Mouse (Mus musculus) stomach, embryonic 16.5 days (tissue): Measurements from ENCODE around the gene Cphx3. TPM values are rescaled to one million over a fixed set of nuclear protein-coding genes. Genes with fewer than 3 reads are reported as not detected.
"Not testable (repeated sequence)": the region's sequence is repeated elsewhere in the genome, so short reads cannot be mapped to it uniquely, and the experiment has no call there.

Experiments used
- ATAC-seq: fragments of 200-750 bp; cut with Nextera tagmentation; 2 replicates; pipeline ENCODE4 v1.8.0; 2017; ENCODE audit warnings: moderate number of reproducible peaks, moderate TSS enrichment; ENCODE audit not compliant: insufficient read depth, low FRiP score
- H3K27ac ChIP-seq: fragments of 300-500 bp; sonication (generic); 2 replicates; pipeline ENCODE4 v1.5.1; 2014; ENCODE audit warnings: low read length
- H3K27me3 ChIP-seq: fragments of 300-500 bp; sonication (generic); 2 replicates; pipeline ENCODE4 v1.6.1; 2014; ENCODE audit warnings: low read length, control low read depth, mixed read lengths; ENCODE audit not compliant: control insufficient read depth, insufficient read depth
- H3K36me3 ChIP-seq: fragments of 300-500 bp; sonication (generic); 2 replicates; pipeline ENCODE4 v1.6.1; 2014; ENCODE audit warnings: low read length; ENCODE audit not compliant: control insufficient read depth, insufficient read depth
- H3K4me1 ChIP-seq: fragments of 300-500 bp; sonication (generic); 2 replicates; pipeline ENCODE4 v1.6.1; 2014; ENCODE audit warnings: low read length, control low read depth, mixed read lengths; ENCODE audit not compliant: control insufficient read depth, insufficient read depth
- H3K4me2 ChIP-seq: fragments of 300-500 bp; sonication (generic); 2 replicates; pipeline ENCODE4 v1.6.1; 2014; ENCODE audit warnings: low read depth, low read length, mixed read lengths
- H3K4me3 ChIP-seq: fragments of 300-500 bp; sonication (generic); replicated peaks from 2 replicates; pipeline ENCODE4 v1.5.1; 2014; ENCODE audit warnings: mild to moderate bottlenecking, low read length
- H3K9ac ChIP-seq: fragments of 300-500 bp; sonication (generic); 2 replicates; pipeline ENCODE4 v1.6.1; 2014; ENCODE audit warnings: low read length
- H3K9me3 ChIP-seq: fragments of 300-500 bp; sonication (generic); replicated peaks from 2 replicates; pipeline ENCODE4 v1.6.1; 2016; ENCODE audit warnings: low read length, control low read depth; ENCODE audit not compliant: control insufficient read depth
- WGBS: fragments of 180-500 bp; shearing (Covaris S2); extraction: QIAGEN DNeasy Blood & Tissue Kit; methylation state at CpG from one replicate; pipeline ENCODE4 v1.1.7; 2014; 5-methylcytosine and 5-hydroxymethylcytosine counted together
- polyA plus RNA-seq: library from polyadenylated mRNA; unstranded; fragments of >200 nt; fragmentation: Nextera tagmentation; extraction: Ambion mirVana; gene quantifications from 2 replicates; pipeline ENCODE4 v1.2.1, GENCODE M21; 2015

The Cphx3 gene
- polyA plus RNA-seq, 1 experiment from 2014 or later: 0.31 TPM

DNA sequence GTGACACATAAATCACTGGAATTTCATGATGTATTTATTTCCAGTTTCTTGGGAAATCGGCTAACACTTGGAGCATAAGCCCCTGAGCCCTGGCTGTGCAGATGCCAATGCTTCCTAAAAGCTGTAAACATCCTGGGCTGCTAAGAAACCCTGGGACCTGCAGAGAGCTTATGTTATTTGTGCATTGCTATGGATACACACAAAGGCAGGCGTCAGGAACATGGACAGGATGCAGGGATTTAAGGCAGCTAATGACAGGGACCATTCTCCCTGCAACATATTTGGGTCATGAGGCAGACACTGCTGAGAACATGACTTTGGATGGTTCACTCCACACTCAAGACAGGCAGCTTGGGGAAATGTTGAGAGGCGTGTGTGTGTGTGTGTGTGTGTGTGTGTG is 115.8 kb downstream of the Cphx3 start:
- WGBS: no CpG with 5 or more reads among the region's 3 CpGs
- not testable (repeated sequence) for H3K9ac ChIP-seq, H3K27ac ChIP-seq, H3K4me1 ChIP-seq, H3K27me3 ChIP-seq, H3K4me2 ChIP-seq, H3K36me3 ChIP-seq, H3K9me3 ChIP-seq, ATAC-seq, H3K4me3 ChIP-seq

DNA sequence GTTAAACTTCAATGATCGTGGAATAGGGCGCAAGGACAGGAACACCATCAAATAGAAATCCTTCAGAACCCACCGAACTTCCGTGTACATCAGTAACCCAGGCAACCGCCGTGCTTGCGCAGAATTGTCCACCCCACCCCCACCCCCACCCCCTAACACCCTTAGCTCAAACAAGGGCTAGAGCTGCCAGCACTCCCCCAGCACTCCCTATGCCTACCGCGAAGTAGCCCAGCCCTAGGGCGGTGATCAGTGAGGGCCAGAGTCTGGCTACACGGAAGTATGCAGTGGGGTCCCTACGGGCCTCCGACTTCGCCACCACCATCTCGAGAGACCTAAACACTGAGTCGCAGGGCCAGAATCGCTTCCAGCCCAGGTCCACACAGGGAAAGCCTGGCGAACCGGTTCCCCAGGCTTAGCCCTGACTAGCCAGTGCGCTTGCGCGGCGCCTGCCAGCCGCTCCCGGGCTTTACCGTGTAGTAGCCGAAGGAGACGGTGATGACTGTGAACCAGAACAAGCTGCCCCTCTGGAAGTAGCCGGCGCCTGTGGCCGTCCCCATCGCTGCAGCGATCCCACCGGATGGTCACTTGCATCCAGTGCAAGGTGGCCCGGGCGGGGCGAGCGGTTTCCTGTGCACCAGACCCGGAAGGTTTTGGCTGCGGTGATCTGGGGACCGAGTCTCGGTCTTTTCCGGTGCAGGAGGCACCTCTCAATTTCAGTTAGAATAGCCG is 124.3 kb downstream of the Cphx3 start:
- no CpG with 5 or more reads among the region's 44 CpGs for WGBS

DNA sequence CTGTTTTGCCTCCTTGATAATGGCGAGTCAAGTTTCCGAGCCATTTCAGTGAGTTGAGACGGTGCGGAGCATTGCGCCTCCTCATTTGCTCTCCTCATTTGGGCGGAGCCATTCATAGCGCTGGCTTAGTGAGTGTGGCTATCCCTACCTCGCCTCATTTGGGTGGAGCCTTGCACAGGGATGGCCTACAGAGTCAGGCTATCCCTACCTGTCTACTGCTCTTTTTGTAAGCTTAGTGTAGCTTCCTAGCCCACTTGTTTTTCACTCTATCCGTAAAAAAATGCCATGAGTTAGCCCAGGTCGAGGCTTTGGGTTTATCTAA is 124.8 kb downstream of the Cphx3 start, which contains the start of gene Tmem254b:
TSS of gene Tmem254b (minus strand) at position 116 of the 322 bp plus-strand sequence.
- not testable (repeated sequence) for H3K27me3 ChIP-seq, H3K4me1 ChIP-seq, H3K4me3 ChIP-seq, H3K4me2 ChIP-seq, H3K36me3 ChIP-seq, H3K9me3 ChIP-seq, H3K9ac ChIP-seq, H3K27ac ChIP-seq
- peak; percentile 87 for ATAC-seq
- WGBS: no CpG with 5 or more reads among the region's 10 CpGs

More for the DNA sequence above, 124.3 kb downstream of the Cphx3 start:
- not testable (repeated sequence) for H3K27ac ChIP-seq, H3K36me3 ChIP-seq, H3K4me1 ChIP-seq, H3K27me3 ChIP-seq, H3K9me3 ChIP-seq, H3K4me3 ChIP-seq, H3K9ac ChIP-seq, H3K4me2 ChIP-seq
- ATAC-seq: peak; percentile 90

DNA sequence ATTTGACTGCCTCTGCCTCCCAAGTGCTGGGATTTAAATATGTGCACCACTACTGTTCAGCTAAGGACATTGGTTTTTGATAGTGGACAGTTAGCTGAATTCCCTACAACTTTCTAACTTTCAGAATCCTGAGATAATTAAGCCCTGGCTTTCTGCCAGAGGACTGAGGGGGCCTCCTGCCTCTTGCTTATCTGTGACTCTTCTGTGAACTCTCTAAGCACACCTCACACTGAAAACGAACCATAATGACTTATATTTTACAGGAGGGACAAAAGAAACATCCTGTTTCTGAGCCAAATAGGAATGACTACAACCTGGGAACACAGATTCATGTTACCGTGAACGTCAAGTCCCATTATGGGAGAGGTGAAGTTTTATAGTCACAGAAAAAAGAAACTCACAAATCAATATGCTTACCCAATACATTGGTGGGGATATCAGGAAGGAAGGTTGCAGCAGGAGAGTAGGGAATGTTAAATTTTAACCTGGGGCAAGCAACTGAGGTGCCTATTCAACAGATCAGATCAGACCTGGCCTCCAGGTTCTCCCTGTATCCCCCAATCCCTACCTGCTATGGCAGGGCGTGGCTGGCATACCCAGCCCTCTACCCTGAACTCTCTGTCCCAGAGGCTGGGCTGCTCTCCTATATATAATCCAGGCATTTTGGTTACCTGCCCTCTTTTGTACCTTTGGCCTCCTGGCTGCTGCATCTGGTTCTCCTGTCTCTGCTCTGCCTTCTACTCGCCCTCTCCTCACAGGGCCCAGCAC is 134.3 kb downstream of the Cphx3 start:
- not testable (repeated sequence) for H3K36me3 ChIP-seq, H3K9me3 ChIP-seq, H3K4me1 ChIP-seq, H3K27me3 ChIP-seq, H3K4me2 ChIP-seq, H3K27ac ChIP-seq, H3K4me3 ChIP-seq, H3K9ac ChIP-seq
- 0 out of 2 replicates have a peak, but pooled peaks have one; percentile 64 for ATAC-seq
- no CpG with 5 or more reads among the region's 5 CpGs for WGBS

DNA sequence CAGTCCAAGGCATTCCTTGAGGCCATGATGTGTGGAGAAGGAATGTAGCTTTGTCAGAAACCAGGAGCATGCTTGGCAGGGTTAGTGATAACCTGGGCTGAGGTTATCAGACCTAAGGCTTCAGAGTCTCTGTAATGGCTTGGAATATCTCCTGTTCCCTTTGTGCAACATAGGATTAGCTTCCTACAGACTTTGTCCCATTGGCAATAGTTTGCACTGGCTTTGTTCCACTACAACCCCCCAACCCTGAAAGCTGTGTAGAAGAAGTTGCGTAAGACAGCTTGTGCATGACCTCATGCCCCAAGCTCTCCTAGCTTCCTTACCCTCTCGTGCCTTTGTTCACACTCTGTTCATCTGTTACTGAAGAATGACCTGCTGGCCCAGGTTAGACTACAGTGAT is 155.1 kb downstream of the Cphx3 start:
- H3K4me2 ChIP-seq, H3K4me3 ChIP-seq, H3K27ac ChIP-seq, H3K27me3 ChIP-seq, H3K4me1 ChIP-seq, H3K36me3 ChIP-seq, H3K9ac ChIP-seq, ATAC-seq, H3K9me3 ChIP-seq: not testable (repeated sequence)
- no CpG with 5 or more reads among the region's 2 CpGs for WGBS

DNA sequence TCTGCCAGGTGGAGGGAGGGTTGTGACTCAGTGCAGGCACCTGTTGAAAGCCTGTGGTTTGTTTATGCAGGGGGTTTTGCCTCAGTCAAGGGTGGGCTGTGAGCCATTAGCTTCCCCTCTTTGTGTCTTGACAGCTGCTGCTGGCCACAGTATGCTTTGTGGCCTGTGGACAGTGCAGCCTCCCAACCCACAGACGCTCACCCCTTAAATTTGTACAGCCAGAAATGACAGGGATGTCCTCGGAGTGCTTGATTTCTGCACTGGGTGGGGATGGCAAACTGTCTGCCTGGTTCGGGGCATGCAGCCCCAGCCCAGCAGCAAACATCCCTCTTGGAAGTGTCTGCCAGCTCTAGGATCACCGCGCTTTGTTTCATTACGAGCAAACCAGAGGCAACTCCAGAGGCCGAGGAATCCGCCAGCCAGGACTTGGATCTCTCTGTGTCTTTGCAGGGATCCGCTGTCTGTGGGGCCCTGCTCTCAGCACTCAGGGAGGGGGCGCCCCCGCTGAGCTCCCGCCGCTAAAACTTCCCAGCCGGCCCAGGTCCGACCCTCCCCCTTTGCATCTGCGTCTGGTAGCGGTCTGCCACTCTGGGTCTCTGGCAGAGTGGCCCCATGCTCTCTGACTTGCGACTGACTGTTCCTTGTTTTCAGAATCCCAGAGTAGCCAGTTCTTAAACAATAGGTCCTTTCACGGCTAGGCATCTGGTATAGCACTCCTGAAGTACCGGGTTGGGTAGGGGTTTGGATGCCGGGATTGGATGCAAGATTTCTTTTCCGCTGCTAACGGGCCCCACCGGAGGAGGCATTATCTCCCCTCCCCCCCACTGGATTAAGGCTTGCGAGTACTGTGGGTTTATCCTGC is 175.9 kb downstream of the Cphx3 start, which contains the start of gene Duxbl3:
TSS of gene Duxbl3 (plus strand) at position 207 of the 862 bp plus-strand sequence.
- H3K4me2 ChIP-seq, H3K27me3 ChIP-seq, H3K9ac ChIP-seq, H3K4me3 ChIP-seq, H3K9me3 ChIP-seq, H3K4me1 ChIP-seq, H3K36me3 ChIP-seq, H3K27ac ChIP-seq: not testable (repeated sequence)
- WGBS: no CpG with 5 or more reads among the region's 25 CpGs
- peak; percentile 71; the same call in 1 of the 2 replicates for ATAC-seq

DNA sequence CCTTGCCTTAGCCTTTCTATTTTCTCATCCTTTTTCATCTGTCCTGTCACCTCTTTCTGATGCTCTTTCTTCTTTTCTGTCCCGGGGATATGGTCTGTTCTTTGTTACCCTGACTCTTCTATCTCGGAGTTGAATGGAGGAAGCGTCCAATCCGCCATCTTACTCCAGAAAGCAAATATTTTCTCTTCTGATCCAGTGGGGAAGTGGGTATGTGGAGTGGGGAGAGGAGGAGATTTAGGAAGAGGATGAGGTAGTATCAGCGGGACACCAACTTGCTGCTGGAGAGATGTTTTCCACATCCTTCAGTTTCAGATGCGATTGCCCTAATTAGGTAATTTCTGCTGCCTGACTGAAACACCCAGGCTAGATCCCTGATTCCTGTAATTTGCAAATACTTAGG is 176.6 kb downstream of the Cphx3 start:
- WGBS: no CpG with 5 or more reads among the region's 6 CpGs
- H3K4me3 ChIP-seq, H3K36me3 ChIP-seq, H3K9ac ChIP-seq, H3K9me3 ChIP-seq, ATAC-seq, H3K27ac ChIP-seq, H3K4me2 ChIP-seq, H3K27me3 ChIP-seq, H3K4me1 ChIP-seq: not testable (repeated sequence)
